Mouse (Mus musculus) ES-CJ7 (cell line): Measurements from ENCODE around the gene 9930104L06Rik.

ENCODE experiments used
- DNase-seq: peaks from one replicate; pipeline ENCODE4 v3.0.0; 2011; ENCODE audit warnings: low read depth, low spot score

The 9930104L06Rik gene

GRCm38 (mm10) chr4:124990325-124990724, 53.5 kb downstream of the 9930104L06Rik start:
- DNase-seq = no peak
